Mouse (Mus musculus) olfactory bulb, adult 2 months (tissue): ENCODE measurements around the gene Adcy5.

ENCODE experiments used
- CTCF ChIP-seq: fragments of 200-500 bp; IDR thresholded peaks from 2 replicates; pipeline ENCODE4 v1.5.1; 2012; ENCODE audit warnings: low read depth, mild to moderate bottlenecking, low read length, moderate library complexity; ENCODE audit not compliant: insufficient read depth
- POLR2A ChIP-seq: fragments of 200-500 bp; IDR thresholded peaks from 2 replicates; pipeline ENCODE4 v1.6.1; 2012; ENCODE audit warnings: mild to moderate bottlenecking, low read depth, low read length, moderate library complexity; ENCODE audit not compliant: insufficient read depth

- TF ChIP-seq POLR2A (no peak), CTCF (no peak)
These were observed 98.3 kb downstream of the Adcy5 start for GRCm38 (mm10) chr16:35252967-35253366.
